Mouse (Mus musculus) thymus, adult 2 months (tissue): ENCODE data around the gene Eng. TPM values are rescaled to one million over a fixed set of nuclear protein-coding genes. Genes with fewer than 3 reads are reported as not detected.
A peak's percentile ranks its signal among the peaks of the same experiment; 100 is the strongest.

Experiments
- DNase-seq: peaks from one replicate; pipeline ENCODE4 v3.0.0; 2021
- H3K27ac ChIP-seq: fragments of 200-500 bp; 2 replicates; pipeline ENCODE4 v1.5.1; 2012; ENCODE audit warnings: low read length, control low read depth; ENCODE audit not compliant: control insufficient read depth, insufficient read depth
- H3K27me3 ChIP-seq: fragments of 200-500 bp; 2 replicates; pipeline ENCODE4 v1.6.1; 2012; ENCODE audit warnings: mild to moderate bottlenecking, low read length, moderate library complexity, mixed read lengths; ENCODE audit not compliant: control insufficient read depth, insufficient read depth
- H3K36me3 ChIP-seq: fragments of 200-500 bp; 2 replicates; pipeline ENCODE4 v1.6.1; 2012; ENCODE audit warnings: mild to moderate bottlenecking, low read length, moderate library complexity; ENCODE audit not compliant: control insufficient read depth, insufficient read depth
- H3K4me1 ChIP-seq: fragments of 200-500 bp; replicated peaks from 2 replicates; pipeline ENCODE4 v1.6.1; 2012; ENCODE audit warnings: low read length; ENCODE audit not compliant: control insufficient read depth, insufficient read depth
- H3K4me3 ChIP-seq: fragments of 200-500 bp; 2 replicates; pipeline ENCODE4 v1.5.1; 2012; ENCODE audit warnings: mild to moderate bottlenecking, low read length, control low read depth, moderate library complexity; ENCODE audit not compliant: control insufficient read depth, insufficient read depth
- CTCF ChIP-seq: fragments of 200-500 bp; IDR thresholded peaks from 2 replicates; pipeline ENCODE4 v1.5.1; 2012; ENCODE audit warnings: mild to moderate bottlenecking, control low read depth, low read length, moderate library complexity, borderline replicate concordance; ENCODE audit not compliant: control insufficient read depth, poor library complexity, insufficient read depth; ENCODE audit errors: extremely low read depth
- POLR2A ChIP-seq: fragments of 200-500 bp; IDR thresholded peaks from 2 replicates; pipeline ENCODE4 v1.6.1; 2012; ENCODE audit warnings: mild to moderate bottlenecking, low read length, control low read depth, moderate library complexity; ENCODE audit not compliant: control insufficient read depth, poor library complexity, insufficient read depth; ENCODE audit errors: extremely low read depth
- WGBS: fragments of 180-500 bp; shearing (Covaris S2); methylation state at CpG from one replicate; pipeline ENCODE4 v1.1.7; 2018; 5-methylcytosine and 5-hydroxymethylcytosine counted together
- polyA plus RNA-seq: library from polyadenylated mRNA; depleted of rRNA; stranded (reverse); fragments of >200 nt; gene quantifications from 2 replicates; pipeline ENCODE4 v1.2.3, GENCODE M21; 2012

Gene Eng
- polyA plus RNA-seq, 1 experiment, result 66.1 TPM

DNA sequence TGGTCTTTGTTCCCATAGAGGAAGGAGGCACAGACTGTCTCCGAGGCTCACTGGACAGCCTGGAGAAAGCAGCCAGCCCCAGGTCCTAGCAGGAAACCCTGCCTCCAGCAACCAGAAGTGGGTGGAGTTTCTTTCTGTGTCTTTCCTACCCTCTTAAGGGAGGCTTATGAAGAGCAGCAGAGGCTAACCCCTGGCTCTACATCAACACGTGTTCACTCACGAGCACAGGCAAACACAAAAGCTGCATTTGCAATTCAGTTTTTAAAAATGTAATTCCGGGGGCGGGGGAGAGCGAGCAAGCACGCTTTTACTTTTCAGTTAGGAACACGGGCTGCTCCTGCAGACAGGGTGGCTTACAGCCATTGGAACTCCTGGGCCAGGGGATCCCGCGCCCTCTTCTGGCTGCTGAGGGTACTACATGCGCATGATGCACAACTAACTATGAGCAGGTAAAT lies 43.8 kb upstream of the Eng start:
- DNase-seq, result peak; percentile 89
- no peak overlapping the region for H3K27ac ChIP-seq
- under 1% methylated on average over 11 of the region's 11 CpGs for WGBS
- no peaks in the 10 kb centered on the region for H3K36me3 ChIP-seq
- H3K4me3 ChIP-seq, result peak overlapping the region; percentile 44
- peaks cover 5% of the 10 kb centered on the region for H3K27me3 ChIP-seq
- no peak for TF ChIP-seq POLR2A
- TF ChIP-seq CTCF, result peak; percentile 89
- H3K4me1 ChIP-seq, result peaks cover 17% of the 10 kb centered on the region

DNA sequence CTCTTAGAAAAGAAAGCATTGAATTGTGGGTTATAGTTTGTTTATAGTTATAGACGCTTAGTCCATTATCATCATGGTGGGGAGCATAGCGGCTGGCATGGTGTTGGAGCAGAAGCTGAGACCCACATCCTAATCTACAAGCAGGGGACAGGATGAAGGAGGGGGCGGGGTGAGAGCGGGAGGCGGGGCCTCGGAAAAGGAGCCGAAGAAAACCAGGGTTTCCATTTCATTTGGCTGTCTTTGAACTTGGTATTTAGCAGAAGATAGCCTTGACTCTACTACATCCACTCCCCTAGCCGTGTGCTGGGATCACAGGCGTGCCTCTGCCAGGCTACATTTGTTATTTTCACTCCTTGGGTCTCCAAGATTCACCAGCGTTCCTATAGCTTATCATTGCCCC lies 41.8 kb upstream of the Eng start:
- Histone ChIP-seq H3K36me3 (no peaks in the 10 kb centered on the region), H3K4me3 (no peak overlapping the region), H3K27me3 (peaks cover 13% of the 10 kb centered on the region), H3K27ac (no peak overlapping the region), H3K4me1 (peaks cover 29% of the 10 kb centered on the region)
- 84% methylated on average over 10 of the region's 10 CpGs for WGBS
- DNase-seq, result no peak
- no peak for TF ChIP-seq CTCF
- TF ChIP-seq POLR2A, result no peak

DNA sequence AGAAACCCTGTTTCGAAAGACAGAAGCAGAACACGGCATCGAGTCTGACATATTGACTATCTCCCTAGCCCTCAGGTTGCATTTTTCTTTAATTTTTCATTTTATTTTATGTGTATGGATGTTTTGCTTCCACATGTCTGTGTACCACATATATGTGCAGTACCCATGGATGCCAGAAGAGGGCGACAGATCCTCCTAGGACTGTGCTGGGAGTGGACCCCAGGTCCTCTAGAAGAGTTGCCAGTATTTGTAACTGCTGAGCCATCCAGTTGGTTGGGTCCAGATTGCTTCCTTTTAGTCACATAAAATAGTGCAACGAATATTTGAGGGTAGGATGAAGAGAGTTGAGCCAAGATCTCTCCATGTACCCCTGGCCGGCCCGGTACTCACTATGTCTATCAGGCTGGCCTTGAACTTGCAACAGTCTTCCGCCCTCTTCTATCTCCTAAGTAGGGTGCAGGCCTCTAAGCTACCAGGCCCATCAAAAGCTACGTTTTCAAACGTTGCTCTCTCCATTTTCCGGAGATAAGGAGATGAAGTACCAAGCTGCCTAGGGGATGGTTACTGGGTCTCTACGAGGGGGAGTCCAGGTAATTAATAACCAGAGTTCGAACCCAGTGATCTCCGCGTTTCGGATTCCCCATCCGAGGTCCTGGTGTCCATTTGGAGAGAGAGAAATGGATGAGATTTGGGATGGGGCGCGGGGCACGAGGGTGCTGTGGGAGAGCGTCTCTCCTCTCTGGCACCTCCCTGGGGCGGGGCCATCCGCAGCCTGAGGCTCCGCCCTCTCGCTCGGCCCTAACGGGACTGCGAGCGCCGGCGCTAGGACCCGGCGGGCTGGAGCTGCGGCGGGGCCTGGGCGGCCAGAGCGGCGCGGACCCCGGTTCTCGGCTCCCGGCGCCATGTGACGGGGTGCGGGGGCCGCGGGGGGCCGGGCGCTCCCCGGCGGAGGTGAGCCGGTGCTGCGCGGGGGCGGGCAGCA lies 39.9 kb upstream of the Eng start:
- H3K36me3 ChIP-seq, result no peaks in the 10 kb centered on the region
- peaks cover 13% of the 10 kb centered on the region for H3K27me3 ChIP-seq
- H3K4me3 ChIP-seq, result peak overlapping the region; percentile 45
- peak; percentile 77 for DNase-seq
- H3K27ac ChIP-seq, result no peak overlapping the region
- TF ChIP-seq POLR2A (no peak), CTCF (no peak)
- peaks cover 29% of the 10 kb centered on the region for H3K4me1 ChIP-seq
- WGBS, result 17% methylated on average over 54 of the region's 55 CpGs

DNA sequence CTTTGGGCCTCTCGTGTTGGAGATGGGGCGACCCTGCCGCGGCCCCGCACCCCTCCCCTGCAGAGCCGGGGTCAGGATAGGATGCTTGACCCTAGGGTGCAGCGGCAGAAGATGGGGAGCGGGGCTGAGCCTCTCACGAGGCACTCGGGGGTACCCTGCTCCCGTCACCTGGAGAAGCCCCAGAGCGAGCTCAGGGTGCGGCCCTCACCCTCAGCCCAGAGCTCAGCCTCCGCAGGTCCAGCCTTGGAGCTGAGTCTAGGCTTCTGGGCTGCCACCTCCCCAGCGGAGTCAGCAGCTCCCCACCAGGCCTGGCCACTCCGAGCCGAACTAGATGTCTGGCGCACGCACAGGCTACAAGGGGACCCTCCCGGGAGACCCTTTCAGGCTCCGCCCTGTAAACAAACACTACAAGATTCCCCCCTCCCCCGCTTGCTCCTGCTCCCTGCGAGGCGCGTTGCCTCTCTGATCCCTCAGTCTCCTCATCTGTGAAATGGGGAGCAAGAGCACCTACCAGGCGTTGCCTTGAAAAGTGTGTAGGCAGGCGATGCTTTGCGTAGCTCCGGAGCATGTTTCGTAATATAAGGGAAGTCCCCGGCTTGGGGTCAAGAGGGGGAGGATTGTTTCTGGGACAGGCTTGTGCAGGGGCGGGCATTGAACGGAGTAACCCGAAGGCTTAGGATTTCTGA lies 39.0 kb upstream of the Eng start:
- H3K36me3 ChIP-seq, result no peaks in the 10 kb centered on the region
- H3K27ac ChIP-seq, result no peak overlapping the region
- H3K4me3 ChIP-seq, result peak overlapping the region; percentile 45
- TF ChIP-seq CTCF (no peak), POLR2A (no peak)
- peaks cover 26% of the 10 kb centered on the region for H3K4me1 ChIP-seq
- DNase-seq, result peak; percentile 20
- peaks cover 13% of the 10 kb centered on the region for H3K27me3 ChIP-seq
- 3% methylated on average over 33 of the region's 34 CpGs for WGBS

DNA sequence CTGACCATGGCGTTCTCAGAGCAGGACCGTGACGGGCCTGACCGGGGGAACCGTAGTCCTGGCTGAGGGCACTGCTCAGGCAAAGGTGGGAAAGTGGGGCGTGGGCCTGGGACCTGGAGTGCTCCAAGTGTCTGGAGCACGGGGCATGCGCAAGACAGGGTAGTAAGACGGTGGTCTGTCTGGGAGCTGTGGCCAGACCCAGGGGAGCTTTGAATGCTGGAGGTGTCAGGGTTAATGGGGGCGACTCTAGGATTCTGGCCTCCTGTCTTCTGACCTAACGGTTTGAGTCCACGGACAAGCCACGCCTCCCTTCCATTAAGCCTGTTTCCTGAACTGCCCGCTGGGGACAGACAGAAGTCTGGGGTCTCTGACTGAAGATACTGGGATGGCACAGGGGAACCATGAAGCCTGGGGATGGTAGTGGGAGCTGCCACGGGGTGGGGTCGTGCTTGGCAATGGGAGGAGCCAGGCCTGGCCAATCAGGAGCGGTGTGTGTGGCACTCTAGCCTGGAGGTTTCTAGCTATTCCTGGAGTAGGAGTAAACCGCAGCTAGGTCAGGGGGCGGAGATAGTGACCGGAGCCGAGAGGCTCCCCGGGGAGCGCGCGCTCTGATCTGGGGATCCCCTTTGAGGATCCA lies 38.1 kb upstream of the Eng start:
- WGBS, result 3% methylated on average over 25 of the region's 25 CpGs
- no peak overlapping the region; the same call in 1 of the 2 replicates for H3K4me3 ChIP-seq

DNA sequence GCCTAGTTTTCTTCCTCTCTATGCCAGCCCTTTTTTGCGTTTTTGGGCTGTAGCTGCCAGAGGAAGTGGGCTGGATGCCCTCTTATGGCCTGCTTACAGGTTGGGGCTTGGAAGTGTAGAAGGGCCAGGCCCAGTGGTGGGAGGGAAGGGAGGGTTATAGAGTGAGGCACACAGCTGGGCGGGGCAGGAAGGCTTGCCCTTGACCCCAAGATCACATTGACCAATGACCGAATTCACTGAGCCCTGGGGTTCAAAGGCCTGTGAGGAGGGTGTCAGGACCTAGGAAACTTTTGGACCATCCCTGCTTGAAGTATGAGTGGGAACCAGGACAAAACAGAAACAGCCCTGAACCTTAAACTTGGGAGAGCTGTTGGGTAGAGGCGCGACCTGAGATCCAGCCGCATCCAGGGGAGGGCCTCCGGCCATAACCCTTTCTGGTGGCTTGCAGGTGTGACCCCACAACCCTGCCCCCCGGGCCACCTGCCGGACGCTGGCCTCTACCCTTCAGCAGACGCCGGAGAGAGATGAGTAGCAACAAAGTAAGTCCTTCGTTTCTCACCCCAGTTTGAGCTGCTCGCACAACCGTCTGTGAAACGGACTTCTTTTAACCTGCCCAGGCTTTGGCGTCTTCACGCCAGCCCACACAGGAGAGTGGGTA lies 37.5 kb upstream of the Eng start:
- 73% methylated on average over 18 of the region's 18 CpGs for WGBS
- Histone ChIP-seq H3K27me3 (peaks cover 13% of the 10 kb centered on the region), H3K36me3 (no peaks in the 10 kb centered on the region), H3K4me1 (peaks cover 23% of the 10 kb centered on the region), H3K27ac (no peak overlapping the region), H3K4me3 (no peak overlapping the region)
- no peak for DNase-seq
- TF ChIP-seq POLR2A (no peak), CTCF (no peak)

More for the DNA sequence above, 38.1 kb upstream of the Eng start:
- peak; percentile 15 for DNase-seq
- Histone ChIP-seq H3K27ac (no peak overlapping the region), H3K36me3 (no peaks in the 10 kb centered on the region), H3K27me3 (peaks cover 13% of the 10 kb centered on the region), H3K4me1 (peaks cover 23% of the 10 kb centered on the region)
- TF ChIP-seq POLR2A, result no peak
- no peak for TF ChIP-seq CTCF
